Mouse (Mus musculus) adrenal gland, adult (tissue): ENCODE results near the gene Hist1h1d.
"Not testable (repeated sequence)": the region's sequence is repeated elsewhere in the genome, so short reads cannot be mapped to it uniquely, and the experiment has no call there.

Experiments
- DNase-seq, 2 experiments: peaks; one replicate each; pipeline ENCODE4 v3.0.0; 2022 to 2023; ENCODE audit warnings: low spot score in 1 of 2; ENCODE audit not compliant: inconsistent age in 2 of 2

Hist1h1d gene

GRCm38 (mm10) chr13:23543965-23544786 is 8.9 kb upstream of the Hist1h1d start, which contains the start of gene Hist1h3f:
Gene Hist1h3f (plus strand): TSS chr13:23544052.
- DNase-seq = peak; percentile 81 to 97

DNA sequence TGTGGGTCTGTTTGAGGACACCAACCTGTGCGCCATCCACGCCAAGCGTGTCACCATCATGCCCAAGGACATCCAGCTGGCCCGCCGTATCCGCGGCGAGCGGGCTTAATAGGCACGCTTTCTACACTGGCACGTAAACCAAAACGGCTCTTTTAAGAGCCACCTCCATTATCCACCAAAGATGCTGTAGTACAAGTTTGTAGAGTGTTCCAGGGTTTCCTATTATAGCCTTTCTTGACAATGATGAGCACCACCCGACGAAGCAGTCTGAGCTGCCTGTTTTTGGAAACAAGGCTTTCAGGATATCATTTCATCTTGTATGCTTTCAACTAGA is 8.3 kb upstream of the Hist1h1d start:
- not testable (repeated sequence) for DNase-seq

GRCm38 (mm10) chr13:23546694-23547093 is 6.4 kb upstream of the Hist1h1d start:
- DNase-seq = no peak

GRCm38 (mm10) chr13:23550761-23551145 is 2.3 kb upstream of the Hist1h1d start:
- no peak for DNase-seq

DNA sequence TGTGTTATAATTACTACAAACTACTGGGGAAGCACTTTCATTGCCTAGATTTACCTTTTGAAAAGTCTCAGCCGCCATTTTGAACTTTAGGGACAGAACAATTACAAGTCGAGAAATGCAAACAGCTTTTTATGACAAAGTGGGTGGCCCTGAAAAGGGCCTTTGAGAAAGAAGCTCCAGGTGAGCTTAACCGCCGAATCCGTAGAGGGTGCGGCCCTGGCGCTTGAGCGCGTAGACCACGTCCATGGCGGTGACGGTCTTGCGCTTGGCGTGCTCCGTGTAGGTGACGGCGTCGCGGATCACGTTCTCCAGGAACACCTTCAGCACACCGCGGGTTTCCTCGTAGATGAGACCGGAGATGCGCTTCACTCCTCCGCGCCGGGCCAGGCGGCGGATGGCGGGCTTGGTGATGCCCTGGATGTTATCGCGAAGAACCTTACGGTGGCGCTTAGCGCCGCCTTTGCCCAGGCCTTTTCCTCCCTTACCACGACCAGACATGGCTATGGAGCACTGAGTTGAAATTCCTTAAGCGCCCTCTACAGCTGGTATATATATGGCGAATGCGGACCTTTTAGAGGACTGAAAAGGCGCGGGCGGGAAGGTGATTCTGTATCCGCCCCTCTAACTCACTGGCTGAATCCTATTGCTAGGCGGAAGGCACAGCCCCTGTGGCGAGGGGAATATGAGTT is 1.8 kb upstream of the Hist1h1d start, which contains the start of gene Hist1h4f:
Hist1h4f (minus strand) TSS at position 503 of the 689 bp plus-strand sequence.
- DNase-seq = peak; percentile 85 to 95

DNA sequence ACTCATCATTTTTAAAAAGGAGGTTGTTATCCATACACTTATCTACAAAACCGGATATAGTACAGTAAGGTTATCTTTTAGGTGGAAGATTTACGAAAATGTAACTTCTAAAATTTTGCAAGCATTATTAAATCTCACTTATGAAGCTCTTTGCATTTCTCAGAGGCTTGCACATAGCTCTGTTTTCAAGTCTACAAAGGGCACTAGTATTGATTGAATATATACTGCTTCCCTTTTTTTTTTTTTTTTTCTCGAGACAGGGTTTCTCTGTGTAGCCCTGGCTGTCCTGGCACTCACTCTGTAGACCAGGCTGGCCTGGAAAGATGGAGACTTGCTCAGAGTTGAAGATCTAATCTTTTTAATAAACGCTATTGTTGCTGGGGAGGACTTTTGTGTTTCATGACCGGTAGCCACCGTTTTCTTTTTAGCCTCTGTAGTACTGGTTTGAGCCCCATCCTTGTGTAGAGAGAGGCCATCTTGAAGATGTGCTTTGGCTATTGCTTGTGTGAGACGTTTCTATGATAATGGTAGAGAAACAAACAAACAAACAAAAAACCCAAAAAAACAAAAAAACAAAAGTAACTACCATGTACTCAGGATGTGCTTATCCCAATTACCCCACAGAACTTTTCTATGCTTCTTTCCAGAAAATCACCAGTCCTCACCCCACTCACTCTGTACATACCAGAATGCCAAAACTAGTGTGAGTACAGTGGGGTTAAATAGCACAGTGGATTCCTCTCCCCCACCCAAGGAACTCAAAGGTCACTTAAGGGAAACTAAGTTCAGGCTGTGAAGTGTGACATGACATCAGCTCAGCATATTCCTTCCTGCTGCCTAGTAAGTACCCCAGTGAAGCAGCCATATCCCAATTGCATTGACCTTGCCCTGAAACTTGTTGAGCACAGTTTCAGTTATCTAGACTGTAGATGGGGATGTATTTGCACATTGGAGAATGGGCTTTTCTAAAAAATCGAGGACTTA is 839 bp upstream of the Hist1h1d start:
- DNase-seq = no peak

DNA sequence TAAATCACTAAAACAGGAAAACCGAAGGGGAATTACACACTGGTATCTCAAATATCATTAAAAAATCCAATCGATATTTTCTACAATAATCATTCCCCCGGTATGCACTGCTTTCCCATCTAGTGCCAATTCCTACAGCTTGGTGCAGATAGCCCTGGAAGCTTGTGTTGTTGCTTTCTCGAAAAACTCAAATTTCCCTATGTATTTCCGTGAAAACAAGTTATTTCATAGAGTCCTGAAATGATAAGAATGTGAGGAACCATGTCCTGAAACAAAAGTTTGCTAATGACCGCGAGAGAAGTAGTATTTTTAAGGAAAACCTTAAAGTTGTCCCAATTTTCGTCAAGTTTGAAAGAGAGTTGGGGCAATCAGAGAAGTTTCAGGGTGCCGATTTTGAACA is 1.3 kb downstream of the Hist1h1d start:
- DNase-seq = no peak

DNA sequence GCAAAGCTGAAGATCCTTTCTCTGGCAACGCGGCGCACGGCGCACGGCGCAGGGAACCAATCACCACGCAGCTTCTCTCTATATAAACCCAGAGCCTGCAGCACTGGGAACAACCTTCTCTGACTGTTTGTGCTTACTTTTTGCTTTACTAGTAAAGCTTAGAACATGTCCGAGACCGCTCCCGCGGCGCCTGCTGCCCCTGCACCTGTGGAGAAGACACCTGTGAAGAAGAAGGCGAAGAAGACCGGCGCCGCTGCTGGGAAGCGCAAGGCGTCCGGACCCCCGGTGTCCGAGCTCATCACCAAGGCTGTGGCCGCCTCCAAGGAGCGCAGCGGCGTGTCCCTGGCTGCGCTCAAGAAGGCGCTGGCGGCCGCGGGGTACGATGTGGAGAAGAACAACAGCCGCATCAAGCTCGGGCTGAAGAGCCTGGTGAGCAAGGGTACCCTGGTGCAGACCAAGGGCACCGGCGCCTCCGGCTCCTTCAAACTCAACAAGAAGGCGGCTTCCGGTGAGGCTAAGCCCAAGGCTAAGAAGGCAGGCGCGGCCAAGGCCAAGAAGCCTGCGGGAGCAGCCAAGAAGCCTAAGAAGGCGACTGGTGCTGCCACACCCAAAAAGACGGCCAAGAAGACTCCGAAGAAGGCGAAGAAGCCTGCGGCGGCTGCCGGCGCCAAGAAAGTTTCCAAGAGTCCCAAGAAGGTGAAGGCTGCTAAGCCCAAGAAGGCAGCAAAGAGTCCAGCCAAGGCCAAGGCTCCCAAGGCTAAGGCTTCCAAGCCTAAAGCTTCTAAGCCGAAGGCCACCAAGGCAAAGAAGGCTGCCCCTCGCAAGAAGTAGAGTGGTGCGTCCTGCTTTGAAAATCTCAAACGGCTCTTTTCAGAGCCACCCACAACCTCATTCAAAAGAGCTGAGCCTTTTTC is 2.1 kb downstream of the Hist1h1d start:
- DNase-seq = peak; percentile 76 to 93

- DNase-seq = peak; percentile 66 to 94
Measured at GRCm38 (mm10) chr13:23555839-23556416, 2.9 kb downstream of the Hist1h1d start.

DNA sequence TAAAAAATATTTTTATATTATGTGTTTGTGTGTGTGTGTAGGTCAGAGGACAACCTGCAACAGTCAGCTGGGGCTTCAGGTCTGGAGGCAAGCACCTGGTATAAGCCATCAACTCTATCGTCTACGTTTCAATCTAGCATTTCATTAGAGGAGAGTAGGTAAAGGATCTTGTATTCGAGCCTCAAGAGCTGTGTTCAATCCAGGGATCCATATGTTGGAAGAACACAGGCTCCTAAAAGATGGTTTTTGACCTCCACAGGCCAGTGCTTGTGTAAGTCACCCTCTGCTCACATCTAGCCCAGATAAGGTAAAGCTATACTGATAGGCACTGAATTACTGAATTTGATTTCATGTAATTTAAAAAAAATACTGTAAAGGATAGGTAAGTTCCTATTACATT is 3.8 kb downstream of the Hist1h1d start:
- DNase-seq = no peak

- DNase-seq = not testable (repeated sequence)
Measured at GRCm38 (mm10) chr13:23560699-23561098, 7.6 kb downstream of the Hist1h1d start.

DNA sequence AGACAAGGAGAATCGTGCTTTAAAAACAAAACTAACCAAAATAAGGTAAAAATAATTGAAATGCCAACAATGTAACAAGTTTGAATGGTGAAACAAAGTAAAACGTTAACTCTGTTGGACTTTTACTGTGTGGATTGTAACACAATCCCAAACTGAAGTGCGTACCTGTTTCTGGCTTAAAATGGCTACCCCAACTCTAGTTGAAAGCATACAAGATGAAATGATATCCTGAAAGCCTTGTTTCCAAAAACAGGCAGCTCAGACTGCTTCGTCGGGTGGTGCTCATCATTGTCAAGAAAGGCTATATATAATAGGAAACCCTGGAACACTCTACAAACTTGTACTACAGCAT is 8.4 kb downstream of the Hist1h1d start:
- not testable (repeated sequence) for DNase-seq

- DNase-seq = peak; percentile 95 to 98
Measured at GRCm38 (mm10) chr13:23561883-23562659, 9.0 kb downstream of the Hist1h1d start, which contains the start of gene Hist1h3e. Gene Hist1h3e (minus strand): TSS chr13:23562369.

DNA sequence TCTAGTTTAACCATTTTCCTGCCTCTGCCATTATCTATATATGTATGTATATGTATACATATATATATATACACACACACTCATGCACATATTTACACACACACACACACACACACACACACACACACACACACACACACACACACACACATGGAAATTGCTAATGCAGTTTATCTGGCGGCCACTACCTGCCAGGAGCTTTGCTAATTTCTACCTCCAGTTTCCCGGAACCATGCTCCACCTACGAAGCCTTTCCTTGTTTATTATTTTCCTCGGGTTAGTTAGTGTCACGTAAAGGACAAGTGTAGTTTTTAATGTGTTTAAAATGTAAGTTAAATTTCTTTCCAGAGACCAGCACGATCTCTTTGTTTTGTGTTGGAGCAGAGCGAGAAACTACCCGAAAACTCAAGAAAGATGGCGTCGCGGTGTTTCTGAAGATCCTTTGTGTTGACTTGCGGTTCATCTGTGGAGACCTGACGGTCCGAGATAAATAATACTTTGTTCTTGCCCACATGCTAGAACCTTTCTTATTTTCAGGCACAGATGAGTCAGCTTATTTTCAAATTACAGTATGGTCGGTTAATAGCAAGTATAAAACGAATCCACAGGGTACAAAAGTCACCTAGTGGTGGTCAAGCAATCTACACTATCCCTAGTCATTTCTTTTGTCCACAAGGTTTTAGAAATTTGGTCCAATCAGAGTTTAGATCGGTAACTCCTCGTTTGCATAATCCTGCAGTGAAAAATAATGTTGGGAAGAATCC is 9.8 kb downstream of the Hist1h1d start:
- DNase-seq = peak; percentile 49 to 90

- DNase-seq = no peak
Measured at GRCm38 (mm10) chr13:23564482-23564881, 11.4 kb downstream of the Hist1h1d start.

DNA sequence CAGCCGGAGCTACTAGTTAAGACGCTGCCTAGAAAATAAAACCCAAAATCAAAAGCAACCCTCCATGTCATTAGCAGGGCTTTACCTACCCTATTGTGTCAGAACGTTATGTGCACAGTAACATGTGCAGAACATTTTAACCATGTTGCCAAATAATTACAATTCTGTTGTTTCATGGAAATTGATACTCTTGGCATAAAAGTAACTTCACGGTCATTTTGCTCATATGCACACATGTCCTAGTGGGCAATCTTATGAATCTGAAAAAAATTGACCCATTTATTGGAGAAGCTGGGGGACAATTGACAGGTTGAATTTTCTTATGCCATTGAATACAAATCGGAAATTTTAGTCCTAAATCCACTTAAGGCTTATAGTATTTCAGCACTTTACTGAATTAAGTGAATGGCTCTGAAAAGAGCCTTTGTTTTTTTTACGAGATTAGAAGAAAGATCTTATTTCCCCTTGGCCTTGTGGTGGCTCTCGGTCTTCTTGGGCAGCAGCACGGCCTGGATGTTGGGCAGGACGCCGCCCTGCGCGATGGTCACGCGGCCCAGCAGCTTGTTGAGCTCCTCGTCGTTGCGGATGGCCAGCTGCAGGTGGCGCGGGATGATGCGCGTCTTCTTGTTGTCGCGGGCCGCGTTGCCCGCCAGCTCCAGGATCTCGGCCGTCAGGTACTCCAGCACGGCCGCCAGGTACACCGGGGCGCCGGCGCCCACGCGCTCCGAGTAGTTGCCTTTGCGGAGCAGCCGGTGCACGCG is 17.4 kb downstream of the Hist1h1d start:
- peak in 1 of 2 experiments; percentile 39 for DNase-seq

DNA sequence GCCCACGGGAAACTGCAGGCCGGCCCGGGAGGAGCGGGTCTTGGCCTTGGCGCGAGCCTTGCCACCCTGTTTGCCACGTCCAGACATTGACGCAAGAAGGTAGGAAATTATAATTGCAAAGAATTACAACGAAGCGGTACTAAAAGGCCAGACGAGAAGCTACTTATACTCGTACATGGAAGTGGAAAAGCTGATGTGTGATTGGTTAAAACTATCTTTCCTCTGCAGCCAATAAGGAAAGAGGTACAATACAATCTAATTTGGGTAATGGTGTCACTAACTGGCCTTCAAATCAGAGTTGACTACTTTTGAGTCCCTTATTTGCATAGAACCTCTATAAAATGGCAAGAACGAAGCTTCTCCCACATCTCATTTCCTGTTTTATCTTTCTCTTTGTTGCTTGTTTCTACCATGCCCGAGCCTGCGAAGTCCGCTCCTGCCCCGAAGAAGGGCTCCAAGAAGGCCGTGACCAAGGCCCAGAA is 18.0 kb downstream of the Hist1h1d start, which contains the start of the genes Hist1h2ae and Hist1h2bg:
Hist1h2ae (minus strand) TSS at position 199 of the 482 bp plus-strand sequence.
Hist1h2bg (plus strand) TSS at position 375 of the 482 bp plus-strand sequence.
- DNase-seq = peak; percentile 80 to 96
